Mouse (Mus musculus): ENCODE data around the gene Pkn1.

The Pkn1 gene

DNA sequence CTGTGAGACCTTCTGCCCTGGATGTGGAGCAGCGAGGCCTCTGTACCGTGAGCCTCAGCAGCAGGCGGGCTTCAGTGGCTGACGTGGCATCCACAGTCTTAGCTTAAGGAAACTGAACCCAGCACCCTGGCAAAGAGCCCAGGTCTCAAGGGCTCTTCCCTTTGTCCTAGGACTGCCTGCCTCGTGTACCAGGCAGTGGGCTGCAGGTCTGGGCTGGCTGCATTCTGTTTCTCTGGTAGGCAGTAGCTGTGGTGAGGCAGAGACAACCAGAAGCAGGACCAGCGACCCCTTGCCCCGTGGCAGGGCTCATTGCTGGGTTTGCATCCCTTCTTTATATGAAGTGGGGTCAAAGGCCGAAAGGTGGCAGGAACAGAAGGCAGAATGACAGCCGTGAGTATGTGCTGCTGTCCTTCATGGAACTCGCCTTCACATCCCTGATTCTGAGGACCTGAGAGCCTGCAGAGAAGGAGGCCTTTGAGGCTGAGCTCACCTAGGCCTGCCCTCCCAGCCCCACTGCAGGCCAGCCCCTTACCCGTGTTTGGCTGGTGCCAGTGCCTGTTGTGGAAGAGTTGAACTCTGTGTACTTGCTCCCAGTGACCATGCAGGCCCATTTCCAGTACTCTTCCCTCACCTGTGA lies 24.6 kb upstream of the Pkn1 start:
- no peak for DNase-seq (ENCODE audit: low spot score)

DNA sequence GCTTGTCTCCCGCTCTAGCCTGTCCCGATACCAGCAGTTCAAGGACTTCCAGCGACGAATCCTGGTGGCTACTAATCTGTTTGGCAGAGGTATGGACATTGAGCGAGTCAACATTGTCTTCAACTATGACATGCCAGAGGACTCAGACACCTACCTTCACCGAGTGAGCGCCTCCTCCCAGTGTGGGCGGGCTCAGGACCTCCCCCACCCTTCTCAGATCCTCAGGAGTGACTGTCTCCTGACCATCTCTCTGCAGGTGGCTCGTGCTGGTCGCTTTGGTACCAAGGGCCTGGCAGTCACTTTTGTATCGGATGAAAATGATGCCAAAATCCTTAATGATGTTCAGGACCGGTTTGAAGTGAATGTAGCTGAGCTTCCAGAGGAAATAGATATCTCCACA lies 23.7 kb upstream of the Pkn1 start:
- DNase-seq (ENCODE audit: low spot score): no peak

DNA sequence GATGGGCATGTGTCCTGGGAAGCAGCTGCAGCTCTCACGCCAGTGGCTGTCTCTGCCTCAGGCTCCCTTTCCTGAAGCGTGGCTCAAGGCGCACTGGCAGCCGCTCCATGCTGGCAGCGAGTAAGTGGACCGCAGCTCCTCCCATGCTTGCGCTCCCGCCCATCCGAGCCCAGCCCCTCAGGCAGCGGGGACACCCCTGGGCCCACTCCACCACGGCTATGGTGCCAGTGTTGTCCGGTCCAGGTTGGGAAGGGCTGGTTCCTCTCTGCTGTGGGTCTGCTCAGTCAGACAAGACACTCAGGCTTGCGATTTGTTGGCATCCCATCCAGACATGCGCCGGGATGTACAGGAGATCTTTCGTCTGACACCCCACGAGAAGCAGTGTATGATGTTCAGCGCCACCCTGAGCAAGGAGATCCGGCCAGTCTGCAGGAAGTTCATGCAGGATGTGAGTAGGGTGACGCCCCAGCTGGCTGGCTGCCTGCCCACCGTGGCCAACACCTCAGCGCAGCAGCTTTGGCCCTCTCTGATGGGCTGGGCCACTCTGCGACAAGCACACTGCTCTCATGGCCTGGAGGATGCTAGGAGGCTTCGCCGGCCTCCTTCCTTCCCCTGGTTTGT lies 22.5 kb upstream of the Pkn1 start:
- no peak for DNase-seq (ENCODE audit: low spot score)

DNA sequence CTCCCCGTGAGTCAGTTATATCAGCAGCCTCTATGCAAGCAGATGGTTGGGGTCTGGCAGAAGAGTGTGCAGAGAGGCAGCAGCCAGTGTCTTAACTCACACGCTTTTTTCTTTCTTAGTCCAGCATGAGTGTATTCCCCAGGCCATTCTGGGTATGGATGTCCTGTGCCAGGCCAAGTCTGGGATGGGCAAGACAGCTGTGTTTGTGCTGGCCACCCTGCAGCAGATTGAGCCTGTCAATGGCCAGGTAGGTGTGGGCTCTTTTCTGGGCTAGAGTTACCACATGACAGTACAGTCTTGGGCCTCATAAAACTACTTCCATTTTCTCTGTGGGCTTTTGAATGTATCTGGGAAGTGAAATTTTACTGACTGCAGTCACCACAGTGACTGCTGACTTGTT lies 20.7 kb upstream of the Pkn1 start:
- no peak for DNase-seq (ENCODE audit: low spot score)

DNA sequence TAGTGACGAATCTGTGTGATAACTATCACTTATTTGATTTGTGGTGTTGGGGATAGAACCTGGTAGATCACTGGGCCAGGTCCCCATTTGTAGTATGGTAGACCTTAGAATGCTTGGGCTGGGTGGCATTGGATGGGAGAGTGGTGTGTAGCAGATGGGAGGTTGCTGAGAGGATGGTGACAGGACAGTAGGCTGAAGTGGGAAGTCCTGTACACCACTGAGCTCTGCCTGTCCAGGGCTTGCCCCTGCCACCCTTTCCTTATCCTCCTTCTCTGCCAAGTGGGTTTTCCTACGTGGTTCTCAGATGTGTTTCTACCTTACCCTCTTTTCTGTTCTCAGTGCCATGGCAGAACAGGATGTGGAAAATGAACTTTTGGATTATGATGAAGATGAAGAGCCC lies 20.1 kb upstream of the Pkn1 start:
- DNase-seq (ENCODE audit: low spot score): no peak

DNA sequence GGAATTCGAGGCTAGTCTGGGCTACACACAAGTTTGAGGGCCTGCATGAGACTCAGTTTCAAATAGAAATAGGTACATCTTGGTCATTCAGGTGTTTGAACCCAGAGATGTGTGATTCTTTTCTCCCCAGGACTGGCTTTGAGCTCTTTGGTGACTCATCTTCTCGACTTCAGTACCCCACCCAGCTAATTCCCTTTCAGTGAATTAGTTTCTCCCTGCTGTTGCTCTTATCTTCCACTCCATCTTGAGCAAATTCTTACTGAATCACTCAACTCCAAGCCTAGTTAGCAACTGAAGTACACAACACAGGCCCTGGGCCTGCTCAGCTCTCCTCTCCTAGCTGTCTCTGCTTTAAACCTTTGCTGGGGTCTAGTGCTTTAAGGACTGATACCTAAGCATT lies 17.6 kb upstream of the Pkn1 start:
- no peak for DNase-seq (ENCODE audit: low spot score)

DNA sequence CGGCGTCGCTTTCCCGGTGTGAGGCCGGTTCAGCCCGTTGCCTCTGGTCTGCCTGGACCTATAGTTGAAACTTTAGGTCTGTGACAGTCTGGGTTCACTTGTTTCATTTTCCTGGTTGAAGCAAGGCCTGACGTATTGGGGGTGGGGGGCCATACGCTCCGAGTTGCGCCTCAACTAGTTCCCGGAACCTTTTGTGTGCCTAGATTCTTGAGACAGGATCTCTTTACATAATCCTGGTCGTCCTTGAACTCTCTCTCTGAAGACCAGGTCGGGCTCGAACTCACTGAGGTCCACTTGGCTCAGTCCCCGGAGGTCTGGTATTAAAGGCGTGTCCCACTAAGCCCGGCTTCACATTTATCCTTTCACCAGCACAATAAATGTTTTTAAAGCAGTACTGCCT lies 16.8 kb upstream of the Pkn1 start:
- no peak for DNase-seq (ENCODE audit: low spot score)

DNA sequence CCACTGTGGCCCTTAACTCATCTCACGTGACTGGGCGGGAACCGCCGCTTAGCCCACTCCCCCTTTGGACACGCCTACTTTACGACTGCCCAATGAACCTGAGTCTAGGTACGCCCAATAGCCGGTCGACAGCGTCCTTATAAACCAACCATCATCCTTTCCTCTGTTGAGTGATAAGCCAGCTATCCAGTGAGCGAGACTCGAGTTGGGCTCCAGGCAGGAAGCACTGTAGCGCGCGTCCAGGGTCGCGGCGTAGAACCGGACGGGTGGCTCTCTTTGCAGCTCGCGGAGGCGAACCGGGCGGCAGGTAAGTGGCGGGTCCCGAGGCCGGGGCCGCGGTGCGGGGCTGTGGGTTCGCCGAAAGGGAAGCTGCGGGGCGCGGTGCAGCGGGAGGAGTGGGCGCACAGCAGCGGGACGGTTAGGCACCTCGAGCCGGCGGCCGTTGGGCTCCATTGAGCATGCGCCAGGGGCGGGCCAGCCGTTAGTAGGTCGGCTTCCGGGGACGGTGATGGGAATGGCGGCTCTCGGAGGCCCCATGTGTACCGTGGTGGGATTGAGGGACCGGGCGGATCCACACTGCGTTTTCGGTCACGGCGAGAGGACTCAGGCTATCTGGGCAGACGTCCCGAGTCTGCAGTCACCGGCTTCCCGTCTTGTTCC lies 16.2 kb upstream of the Pkn1 start, which contains the start of gene Ddx39:
Gene Ddx39, plus strand, starts transcription at position 147 of the 660 bp plus-strand sequence.
- DNase-seq (ENCODE audit: low spot score): peak; percentile 98

DNA sequence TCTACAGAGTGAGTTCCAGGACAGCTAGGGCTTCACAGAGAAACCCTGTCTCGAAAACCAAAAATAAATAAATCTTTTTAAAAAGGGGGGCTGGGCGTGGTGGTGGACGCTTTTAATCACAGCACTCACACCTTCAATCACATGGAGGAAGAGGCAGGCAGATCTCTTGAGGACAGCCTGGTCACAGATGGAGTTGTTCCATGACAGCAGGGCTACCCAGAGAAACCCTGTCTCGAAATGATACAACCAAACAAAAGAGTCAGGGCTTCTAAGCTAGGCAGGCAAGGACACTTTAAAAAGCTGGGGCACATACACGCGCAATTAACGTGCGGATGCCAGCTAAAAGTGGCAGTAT lies 15.7 kb upstream of the Pkn1 start:
- DNase-seq (ENCODE audit: low spot score): no peak

DNA sequence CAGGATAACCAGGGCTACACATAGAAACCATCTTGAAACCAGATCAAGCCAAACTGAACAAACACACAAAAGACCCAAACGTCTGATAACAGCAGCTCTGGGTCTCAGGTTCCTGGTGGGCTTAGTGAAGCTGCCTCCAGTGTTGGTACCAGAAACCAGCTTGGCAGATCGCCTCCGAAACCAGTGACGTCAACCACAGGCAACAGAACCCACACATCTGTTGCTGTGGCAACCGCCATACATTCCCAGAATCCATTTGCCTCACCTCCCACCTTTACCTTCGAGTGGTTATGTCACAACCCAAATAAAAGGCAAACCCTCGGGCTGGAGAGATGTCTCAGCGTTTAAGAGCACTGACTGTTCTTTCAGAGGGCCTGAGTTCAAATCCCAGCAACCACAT lies 8.6 kb upstream of the Pkn1 start:
- DNase-seq (ENCODE audit: low spot score): no peak

DNA sequence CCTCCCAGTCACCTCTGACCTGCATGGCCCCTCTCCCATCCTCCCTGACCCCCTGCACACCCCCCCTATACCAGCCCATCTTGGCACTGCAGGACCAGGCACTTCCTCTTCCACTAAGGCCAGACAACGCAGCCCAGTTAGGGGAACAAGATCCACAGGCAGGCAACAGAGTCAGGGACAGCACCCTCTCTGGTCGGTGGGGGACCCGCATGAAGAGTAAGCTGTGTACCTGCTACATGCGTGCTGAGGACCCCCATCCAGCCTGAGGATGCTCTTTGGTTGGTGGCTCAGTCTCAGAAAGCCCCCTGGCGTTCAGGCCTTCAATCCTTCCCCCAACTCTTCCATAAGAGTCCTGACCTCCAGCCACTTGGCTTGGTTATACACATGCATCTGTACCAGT lies 7.4 kb upstream of the Pkn1 start:
- DNase-seq (ENCODE audit: low spot score): no peak

DNA sequence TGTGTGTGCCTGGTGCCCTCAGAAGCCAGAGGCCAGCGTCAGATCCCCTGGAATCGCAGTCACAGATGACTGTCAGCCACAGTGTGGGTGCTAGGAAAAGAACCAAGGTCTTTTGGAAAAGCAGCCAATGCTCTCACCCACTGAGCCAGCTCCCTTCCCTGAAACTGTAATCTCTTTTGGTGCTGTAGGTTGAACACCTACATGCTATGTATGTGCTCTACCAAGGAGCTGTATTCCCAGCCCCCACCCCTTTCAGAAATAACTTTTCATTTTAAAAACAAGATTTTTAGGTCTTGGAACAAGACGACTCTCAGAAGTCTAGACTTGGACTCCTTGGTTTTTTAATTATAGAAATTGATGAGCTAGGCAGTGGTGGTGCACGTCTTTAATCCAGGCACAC lies 4.4 kb upstream of the Pkn1 start:
- DNase-seq (ENCODE audit: low spot score): no peak

DNA sequence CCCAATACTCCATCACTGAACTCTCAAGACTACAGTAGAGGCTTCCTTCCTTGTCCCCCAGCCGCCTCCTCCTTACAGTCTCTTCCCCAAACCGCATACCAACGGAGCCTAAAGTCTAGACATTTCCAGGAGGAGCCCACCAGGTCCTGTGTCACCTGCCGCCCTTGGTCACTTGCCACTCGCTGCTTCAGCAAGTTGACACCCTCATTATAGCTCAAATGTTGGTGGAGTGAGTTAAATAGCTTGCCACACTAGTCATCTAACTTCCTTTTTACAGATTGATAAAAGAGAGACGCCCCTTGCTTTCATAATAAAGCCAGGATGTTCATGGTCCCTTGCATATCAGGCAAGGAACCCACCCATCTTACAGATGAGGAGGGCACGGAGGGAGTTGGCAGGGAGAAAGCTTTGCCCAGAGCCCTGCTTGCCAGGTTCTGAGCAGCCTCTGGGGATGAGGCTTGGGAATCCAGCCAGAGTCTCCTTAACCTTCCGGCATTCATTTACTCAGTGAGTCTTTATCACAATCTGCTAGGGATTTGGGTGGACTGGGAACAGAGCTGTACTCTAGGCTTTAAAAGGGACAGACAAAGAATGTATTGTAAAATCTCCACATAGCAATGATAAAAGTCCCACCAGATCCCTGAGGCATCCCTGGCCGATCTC lies 1.6 kb upstream of the Pkn1 start:
- DNase-seq (ENCODE audit: low spot score): no peak

DNA sequence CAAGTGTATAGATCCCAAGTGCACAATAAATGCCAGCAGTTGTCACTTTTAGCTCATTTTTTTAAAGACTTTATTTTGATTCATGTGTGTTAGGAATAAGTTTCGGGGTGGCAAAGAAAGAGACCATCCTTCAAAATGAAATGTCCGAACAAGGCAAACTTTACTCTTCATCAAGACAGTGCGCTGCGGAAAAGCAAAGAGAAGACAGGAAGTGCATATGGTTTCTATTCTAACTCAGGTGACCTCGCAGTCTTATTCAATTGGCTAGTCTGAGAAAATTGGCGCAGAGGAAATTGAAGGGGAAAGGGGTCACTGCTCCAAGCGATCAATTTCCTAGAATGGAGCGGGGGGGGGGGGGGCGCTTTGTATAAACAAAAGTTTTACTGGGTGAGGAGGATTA lies 587 bp upstream of the Pkn1 start:
- no peak for DNase-seq (ENCODE audit: low spot score)

DNA sequence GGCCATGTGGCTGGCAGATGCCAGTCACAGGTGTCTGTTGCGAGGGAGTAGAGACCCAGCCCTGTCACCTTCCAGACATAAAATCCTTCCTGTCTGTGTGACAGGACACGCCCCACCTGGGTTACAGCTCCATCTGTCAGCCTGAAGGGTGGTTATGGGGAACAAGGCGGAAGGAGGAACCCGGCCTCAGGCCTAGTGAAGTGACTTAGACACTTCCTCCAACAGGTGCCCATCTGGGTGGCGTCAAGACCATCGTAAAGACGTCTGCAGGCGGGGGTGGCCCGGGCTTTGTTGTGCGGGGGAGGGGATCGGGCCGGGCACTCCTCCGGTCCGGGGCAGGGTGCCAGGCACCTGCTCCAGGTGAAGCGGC lies 703 bp downstream of the Pkn1 start:
- no peak for DNase-seq (ENCODE audit: low spot score)

DNA sequence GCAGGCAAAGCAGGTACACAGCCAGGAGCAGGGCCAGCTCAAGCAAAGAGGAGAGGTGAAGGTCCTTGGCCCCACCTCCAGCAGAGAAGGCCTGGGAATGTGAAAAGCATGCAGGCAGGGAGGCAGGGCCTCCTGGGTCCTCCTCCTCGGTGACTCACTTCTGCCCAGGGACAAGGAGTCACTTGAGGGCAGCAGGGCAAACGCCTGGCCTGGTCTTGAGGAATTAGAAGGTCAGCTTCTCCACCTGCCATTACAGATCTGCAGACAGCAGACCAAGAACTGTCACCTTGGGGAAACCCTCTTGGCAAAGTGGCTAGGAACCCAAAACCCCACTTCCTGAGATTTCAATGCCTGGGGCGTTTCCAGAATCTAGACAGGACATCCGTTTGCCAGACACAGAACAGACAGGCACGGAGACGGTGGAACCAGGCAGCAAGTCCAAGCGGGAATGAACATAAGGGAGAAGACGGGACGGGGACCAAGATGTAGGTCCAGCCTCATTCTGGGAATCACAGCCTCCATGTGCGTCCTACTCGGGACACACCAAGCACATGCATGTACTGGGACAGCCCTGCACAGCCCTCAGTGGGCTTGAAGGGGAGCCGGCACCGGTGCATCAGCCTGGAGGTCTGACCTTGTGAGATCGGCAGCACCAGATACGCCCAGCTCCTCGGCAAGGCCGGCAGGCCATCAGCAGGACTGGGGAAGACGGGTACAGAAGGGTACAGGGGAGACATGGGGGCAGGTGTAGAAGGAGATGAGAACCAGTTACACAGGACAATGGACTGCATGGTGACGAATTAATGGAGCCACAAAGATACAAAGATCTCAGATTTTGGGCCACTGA lies 1.4 kb downstream of the Pkn1 start:
- DNase-seq (ENCODE audit: low spot score): peak; percentile 74

DNA sequence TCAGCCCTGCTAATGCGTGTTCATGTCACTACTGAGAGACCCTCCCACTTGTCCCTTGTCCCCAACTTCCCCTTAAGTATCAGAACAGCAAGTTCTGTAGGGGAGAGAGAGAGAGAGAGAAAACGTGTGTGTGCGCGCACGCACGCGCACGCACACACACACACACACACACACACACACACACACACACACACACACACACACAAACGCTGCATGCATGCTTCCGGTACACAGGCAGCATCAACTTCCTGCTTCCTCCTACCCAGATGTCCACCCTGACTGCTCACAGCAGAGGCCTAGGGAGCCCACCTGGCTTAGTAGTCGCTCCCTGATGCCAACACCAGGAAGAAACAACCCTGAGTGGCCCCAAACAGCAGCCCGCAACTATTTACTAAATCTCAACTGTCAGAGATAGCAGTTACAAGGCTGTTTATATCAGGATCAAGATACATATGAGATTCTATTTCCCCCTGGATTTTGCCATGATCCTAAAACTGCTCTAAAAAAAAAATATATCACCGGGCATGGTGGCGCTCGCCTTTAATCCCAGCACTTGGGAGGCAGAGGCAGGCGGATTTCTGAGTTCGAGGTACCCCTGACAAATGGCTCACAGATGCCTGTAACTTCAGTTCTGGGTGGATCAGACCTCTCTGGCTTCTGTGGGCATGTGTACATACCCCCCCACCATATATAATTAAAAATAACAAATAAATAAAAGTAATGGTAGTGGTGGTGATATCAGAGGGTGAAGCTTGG lies 3.5 kb downstream of the Pkn1 start:
- no peak for DNase-seq (ENCODE audit: low spot score)

DNA sequence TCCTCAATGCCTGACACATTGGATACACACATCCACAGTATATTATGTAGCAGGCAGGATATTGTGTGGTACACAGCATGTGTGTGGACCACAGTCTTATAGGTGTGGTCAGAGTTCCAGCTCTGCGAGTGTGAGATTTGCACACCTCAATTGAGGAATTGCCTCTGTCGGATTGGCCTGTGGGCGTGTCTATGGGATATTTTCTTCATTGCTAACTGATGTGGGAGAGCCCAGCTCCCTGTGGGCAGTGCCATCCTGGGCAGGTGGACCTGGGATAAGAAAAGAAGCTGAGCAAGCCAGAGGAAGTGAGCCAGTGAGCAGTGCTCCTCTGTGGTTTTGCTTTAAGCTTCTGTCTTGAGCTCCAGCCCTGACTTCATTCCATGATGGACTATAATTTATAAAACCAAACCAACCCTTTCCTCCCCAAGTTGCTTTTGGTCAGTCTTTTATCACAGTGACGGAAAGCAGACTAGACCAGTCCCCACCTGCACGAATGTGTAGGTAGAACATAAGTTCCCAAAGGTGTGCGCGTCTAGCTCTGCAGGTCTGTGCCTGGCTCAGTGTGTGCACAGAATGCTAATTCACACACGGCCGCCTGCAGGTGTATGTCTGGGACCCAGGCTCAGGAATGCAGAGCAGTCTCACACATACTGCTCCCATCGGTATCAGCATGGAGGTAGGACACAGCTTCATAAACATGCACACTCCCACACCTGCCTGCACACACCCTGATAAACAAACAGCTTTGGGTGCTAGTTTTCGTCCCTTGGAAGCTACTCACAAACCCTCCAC lies 4.4 kb downstream of the Pkn1 start:
- no peak for DNase-seq (ENCODE audit: low spot score)

DNA sequence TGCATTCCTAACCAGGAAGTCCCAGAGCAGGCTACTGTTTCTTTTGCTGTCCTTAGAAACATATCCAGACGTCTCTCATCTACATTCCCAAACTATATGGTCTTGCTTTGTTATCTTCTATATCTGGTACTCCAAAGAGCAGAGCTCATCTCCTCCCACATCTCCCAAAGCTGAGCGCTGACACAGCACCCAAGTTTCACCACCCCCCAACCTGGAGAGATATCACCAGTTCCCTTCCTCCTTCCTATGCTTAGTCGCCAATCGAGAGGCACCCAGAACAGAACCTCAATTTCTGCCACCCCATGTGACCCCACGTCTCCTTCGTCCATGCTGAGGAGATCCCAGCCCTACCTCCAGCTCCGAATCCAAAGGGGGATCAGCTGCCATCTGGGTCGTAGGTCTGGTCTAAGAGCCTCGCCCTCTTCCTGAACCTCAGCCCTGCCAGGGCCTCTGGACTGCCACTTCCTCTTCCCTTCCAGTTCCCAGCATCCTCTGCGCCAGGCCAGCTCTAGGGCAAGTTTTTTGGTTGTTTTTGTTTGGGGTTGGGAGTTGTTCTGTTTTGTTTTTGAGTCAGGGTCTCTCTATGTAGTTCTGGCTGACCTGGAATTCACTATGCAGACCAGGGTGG lies 5.3 kb downstream of the Pkn1 start:
- no peak for DNase-seq (ENCODE audit: low spot score)

DNA sequence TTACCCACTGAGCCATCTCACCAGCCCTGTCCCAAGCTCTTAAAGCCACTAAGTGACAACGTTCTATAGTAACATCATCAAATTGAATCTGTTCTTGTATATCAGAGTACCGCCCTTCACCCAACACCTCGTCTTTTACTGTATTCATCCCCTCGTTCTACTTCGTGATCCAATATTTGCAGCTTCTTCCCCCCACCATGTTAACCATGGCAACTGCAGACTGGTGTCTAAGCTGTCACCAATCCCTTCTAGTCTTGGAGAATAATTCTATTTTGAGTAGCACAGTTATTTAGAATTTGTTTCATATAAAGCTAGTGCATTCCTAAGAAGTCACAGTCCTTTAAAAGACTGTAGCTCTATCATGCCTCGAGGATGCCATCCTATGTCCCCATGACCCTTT lies 9.7 kb downstream of the Pkn1 start:
- DNase-seq (ENCODE audit: low spot score): no peak
